Mouse (Mus musculus) liver, adult 2 months (tissue): ENCODE results near the gene Dennd6a.

Experiments
- CTCF ChIP-seq: fragments of 200-500 bp; IDR thresholded peaks from 2 replicates; pipeline ENCODE4 v1.5.1; 2011; ENCODE audit warnings: low read depth, low read length, control low read depth
- POLR2A ChIP-seq: fragments of 200-500 bp; IDR thresholded peaks from 2 replicates; pipeline ENCODE4 v1.6.1; 2011; ENCODE audit warnings: low read length, control low read depth; ENCODE audit not compliant: insufficient read depth; ENCODE audit errors: extremely low read depth

- no peak for TF ChIP-seq CTCF
- no peak for TF ChIP-seq POLR2A
These were observed 3.8 kb upstream of the Dennd6a start for GRCm38 (mm10) chr14:26569880-26570279.
